Mouse (Mus musculus) mouse embryonic stem cell (cell line): Measurements from ENCODE around the gene Adss.
"Not testable (repeated sequence)": the region's sequence is repeated elsewhere in the genome, so short reads cannot be mapped to it uniquely, and the experiment has no call there.

Source experiments
- in situ Hi-C, 2 experiments: fragments of 300-500 bp; cut with MboI; formaldehyde crosslinking; loops; 1 replicate in 1 of 2; 3 replicates in 1 of 2; pipeline ENCODE4 v1.14.3; 2019 to 2020; ENCODE audit warnings: low sequenced_read_pairs in 2 of 2, low pct_unique_long_range_greater_than_20kb in 1 of 2, mixed read lengths in 1 of 2; ENCODE audit not compliant: unreplicated experiment in 1 of 2

Adss gene

DNA sequence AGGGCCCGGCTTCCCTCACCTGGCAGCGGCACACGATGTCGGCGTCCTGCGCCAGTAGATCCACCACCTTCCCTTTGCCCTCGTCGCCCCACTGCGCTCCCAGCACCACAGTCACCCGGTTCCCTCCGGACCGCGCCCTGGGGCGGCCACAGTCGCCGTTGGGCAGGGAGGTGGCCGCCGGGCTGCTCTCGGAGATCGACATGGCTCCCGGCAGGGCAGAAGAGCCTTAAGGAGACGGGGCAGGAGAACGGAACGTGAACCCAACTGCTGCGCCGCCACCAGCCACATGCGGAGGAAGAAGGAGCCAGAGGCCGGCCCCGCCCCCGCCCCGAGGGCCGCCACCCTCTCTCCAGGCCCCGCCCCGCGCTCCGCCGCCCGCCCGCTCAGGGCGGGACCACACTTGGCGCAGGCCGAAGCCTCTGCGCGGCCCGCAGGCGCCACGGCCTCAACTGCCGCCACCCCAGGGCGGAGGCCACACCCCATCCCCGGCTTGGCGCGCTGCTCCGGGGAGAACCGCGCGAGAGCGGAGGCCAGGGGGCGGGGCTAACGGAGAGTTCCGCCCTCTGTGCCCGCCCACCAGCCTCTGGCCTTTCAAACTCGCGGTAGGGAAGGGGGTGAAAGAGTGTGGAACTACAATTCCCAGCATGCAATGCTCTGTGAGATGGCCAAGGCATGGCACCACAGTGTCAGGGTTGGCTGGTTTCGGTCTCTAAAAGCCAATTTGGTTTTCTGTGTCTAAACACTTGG is at the start of gene Adss:
Gene Adss (minus strand): TSS at position 319 of the 747 bp plus-strand sequence.
- in situ Hi-C loops = no loop called here

DNA sequence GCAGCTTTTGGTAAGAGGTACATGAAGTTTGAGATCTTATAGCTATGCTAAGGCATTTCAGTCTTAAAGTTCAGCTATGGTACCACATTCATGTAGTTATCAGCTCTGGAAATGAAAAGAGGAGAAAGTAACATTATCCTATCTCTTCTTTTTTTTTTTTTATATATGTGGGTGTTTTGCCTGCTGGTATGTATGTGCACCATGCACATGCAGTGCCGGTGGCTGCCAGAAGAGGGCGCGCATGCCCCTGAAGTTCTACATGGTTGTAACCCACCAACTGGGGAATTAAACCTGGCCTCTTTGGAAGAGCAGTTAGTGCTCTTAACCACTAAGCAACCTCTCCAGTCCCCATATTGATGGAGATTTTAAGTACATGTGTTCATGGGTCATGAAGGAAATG is 49.5 kb upstream of the Adss start:
- in situ Hi-C loops = not testable (repeated sequence)

DNA sequence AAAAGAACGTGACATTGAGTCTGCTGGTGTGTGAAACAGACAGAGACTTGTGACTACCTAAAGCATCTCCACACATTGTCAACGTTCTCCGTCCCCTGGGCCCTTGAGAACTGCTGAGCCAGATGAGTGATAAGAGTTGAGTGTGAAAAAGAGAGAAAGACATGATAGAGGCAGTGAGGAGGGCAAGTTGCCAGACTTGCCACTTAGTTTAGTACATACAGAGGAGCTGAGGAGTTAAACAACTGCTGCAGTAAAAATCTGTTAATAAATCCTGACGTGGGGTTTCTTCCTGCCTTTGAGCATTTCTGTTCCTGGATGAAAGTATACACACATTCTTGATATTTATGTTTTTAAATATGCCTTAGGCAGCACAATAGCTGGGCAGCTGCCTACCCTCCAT is 31.5 kb upstream of the Adss start:
- in situ Hi-C loops = not testable (repeated sequence)

DNA sequence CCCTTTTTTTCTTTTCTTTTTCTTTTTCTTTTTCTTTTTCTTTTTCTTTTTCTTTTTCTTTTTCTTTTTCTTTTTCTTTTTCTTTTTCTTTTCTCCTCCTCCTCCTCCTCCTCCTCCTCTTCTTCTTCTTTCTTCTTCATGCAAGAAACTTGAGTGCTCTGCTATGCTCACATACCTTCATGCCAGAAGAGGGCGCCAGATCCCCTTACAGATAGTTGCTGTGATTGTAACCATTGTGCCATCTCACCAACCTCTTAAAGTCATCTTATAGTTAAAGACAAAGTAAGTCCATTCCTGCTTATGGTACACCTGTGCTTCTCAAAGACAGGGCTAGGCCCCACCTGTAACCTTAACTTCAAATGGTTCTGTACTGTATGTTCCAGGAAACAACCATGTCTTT is 10.5 kb upstream of the Adss start:
- in situ Hi-C loops = loop anchor here in 1 of 2 experiments (25.0 kb wide), 1 partner anchor 656 kb away; no protein-coding TSS in a partner anchor

DNA sequence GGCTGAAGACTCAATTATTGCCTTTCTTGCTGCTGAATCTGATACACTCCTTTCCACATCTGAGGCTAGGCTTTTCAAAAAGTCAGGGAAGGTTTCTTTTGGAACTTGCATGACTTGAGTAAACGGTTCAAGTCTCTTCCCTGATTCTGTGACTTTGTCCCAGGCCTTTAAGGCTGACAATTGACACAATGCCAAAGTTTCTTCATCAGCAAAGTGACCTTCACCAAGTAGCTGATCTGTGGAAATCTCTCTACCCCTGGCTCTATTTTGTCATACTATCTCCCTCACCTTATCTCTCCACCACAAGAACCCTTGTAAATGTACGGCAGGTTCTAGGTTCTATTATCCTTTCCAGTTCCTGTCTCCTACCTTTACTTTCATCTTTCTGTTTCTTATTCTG is 7.2 kb upstream of the Adss start:
- in situ Hi-C loops = loop anchor here in 1 of 2 experiments (25.0 kb wide), 1 partner anchor 659 kb away; no protein-coding TSS in a partner anchor

DNA sequence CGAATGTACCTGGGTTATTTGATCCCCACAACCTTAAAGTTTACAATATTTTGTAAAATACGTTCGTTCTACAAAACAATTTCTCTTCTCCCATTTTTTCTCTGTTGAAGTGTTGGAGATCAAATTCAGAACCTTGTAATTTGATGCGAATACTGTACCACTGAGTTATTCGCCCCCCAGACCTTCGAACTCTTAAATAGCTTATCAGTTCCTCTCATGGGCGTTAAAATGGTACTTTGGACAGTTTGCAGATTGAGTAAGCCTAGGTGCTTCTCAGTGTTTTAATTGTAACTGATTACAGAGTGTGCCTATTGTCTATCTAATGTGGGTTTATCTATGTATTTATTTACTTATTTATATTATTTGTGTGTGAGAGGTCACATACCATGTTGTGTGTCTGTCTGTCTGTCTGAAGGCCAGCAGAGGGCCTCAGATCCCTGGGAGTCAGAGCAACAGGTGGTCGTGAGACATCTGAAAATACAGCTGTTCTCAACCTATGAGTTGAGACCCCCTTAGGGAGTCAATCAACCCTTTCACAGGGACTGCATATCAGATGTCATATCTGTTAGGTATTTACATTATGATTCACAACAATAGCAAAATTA is 942 bp upstream of the Adss start:
- in situ Hi-C loops = no loop called here

DNA sequence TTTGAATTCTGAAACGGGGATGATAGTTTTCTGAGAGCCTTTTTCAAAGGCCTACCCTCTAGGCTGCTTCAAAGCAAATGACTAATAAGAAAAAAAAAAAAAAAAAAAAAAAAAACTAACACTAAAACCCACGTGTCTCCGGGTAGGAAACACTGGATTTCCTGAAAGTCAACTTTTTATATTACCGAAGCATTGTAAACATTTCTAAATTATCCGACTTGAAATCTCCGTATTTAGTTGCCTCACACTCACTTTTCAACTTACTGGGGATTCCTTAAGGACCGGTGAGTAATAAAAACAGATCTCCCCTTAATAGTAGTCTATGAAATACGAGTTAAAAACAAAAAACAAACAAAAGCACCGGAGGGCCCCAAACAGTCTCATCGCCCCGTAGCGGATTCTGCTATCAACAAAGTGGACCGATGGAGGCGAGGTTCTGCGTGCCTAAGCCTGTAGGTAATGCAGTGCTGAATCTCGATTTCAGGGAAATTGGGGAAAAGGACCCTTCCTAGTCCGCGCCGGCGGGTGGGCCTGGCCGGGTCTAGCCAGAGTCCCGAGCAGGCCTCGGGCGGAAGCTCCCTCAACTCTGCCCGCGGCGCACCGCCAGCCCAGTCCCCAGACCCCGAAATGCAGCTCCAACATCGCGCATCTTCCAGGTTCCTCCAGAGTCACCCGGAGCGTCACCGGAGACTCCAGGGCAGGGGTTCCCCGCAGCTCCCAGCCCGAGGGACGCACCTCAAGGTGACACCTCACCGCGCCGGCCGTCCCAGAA is 704 bp downstream of the Adss start:
- in situ Hi-C loops = no loop called here

DNA sequence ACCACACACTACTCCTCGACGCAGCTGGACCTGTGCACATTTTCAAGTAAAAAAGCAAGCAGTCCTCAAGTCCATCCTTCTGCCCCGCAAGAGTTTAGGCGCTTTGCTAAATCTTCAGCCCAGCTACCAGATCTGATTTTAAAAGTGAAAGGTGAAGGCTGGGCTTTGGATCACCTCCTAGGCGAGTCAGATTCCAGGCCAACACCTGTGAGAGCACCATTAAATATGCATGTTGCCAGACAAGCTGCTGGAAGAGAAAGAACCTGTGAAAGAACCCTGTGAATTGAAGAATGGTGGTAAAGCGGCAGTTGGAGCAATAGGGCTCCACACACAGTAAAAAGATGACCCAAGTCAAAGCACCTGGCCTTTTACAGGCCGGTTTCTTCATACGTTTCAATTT is 1.4 kb downstream of the Adss start:
- in situ Hi-C loops = no loop called here

DNA sequence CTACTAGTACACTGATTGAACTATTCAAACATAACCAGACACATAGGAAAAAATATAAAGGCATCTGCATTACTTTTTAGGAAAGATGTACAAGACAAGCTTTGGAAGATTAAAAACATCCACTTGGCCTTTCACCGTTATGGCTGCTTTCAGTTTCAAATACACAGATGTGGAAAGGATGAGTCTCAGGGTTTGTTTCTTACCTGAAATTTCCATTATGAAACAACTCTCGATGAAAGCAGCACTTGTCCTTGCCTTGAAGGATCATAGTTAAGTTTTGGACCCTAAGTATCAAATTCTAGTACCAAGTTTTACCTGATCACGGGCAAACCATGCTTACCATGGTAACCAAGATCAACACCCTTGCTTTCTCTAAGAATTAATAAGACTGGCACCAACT is 3.5 kb downstream of the Adss start:
- in situ Hi-C loops = no loop called here

DNA sequence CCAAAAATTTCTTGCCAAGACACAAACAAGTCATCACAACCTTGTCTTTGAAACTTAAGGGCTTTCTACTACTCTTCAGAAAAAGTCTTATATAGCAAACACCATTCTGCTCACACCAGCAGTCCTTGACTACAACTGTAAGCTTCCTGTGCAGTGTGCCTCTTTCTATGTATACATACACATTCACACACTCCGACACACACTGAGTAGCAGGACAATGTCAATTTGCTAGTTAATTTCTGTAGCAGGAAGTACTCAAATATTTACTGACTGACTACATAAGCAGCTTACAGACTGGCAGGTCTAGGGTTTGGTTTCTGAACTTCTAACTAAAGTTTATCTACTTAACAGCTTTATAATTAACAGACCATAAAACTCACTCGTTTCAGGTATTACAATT is 18.9 kb downstream of the Adss start:
- in situ Hi-C loops = no loop called here

DNA sequence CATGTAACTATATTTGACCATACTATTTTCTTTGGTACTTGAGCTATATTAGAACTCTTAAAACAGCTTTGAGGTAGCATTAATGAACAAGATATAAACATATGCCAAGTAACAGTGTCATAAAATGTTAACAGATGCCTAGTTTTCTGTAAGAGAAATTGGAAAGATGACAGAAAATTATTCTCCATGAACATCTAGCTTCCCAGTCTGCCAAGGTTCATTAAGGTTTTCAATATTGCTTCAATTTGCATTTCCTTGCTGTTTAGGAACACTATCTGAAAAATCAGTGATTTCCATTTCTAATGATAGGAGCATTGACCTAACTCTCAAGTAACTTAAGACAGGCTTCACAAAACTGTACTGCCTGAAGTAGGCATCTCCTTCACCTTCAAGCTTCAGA is 27.4 kb downstream of the Adss start:
- in situ Hi-C loops = no loop called here

DNA sequence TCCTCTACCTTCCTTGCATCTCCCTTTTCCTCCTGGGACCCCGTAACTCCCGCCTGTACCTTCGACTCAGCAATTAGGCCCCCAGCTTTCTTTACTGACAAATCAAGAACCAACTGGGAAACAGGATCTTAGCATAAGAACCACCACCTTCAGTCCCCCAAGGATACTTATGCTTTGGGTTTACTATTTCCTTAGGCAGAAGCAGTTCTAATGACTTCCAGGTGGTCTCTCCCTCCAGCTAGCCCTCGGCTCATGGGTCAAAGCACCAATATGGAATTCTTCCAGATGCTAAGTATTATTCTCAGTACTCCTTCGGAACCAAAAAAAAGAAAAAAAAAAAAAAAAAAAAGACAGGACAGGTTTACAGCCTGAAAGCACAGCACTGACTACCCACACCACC is 39.1 kb downstream of the Adss start:
- in situ Hi-C loops = no loop called here

DNA sequence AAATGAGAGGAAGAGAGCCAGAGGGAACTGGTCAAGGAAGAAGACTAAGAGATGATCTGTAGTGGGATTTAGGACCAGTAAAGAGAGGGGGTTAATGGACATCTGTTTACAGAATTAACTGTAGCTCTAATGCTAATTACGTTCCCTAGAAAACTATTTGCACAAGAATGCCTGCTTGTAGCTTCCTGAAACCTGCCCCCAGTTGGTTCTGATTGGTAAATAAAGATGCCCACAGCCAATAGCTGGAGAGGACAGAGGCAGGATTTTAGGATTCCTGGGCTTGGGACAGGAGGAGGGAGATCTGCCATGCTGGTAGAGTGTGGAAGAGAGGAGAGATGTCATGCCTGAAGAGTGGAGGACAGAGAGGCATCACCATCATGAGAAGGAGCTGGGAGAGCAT is 42.8 kb downstream of the Adss start:
- in situ Hi-C loops = no loop called here

DNA sequence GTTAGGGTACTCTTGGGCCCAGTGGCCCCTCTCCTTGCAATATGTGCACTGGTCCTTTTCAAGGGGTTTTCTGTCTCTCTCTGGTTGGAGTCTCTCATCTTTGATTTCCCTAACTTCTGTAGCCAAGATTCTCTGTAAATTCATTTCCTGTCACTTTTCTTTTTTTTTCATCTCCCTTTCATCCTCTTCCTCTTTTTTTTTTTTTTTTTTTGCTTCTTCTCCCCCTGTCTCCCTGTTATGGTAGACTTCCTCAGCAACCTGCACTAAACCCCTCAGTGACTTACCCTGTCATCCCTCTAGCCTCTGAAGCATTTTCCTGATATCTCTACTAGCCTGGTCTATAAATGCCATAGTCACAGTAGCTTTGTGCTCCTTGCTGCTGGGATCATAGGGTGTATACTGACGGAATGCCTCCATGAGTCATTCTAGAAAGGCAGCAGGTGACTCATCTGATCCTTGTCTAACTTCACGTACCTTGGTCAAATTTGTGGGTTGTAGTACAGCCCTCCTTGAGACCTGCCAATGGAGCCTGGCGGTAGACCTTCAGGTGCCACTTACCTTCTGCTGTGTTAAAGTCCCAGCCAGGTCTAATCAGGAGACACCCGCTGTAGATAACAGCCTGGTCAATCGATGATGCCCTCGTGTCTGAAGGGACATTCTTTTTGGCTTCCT is 48.3 kb downstream of the Adss start:
- in situ Hi-C loops = no loop called here

DNA sequence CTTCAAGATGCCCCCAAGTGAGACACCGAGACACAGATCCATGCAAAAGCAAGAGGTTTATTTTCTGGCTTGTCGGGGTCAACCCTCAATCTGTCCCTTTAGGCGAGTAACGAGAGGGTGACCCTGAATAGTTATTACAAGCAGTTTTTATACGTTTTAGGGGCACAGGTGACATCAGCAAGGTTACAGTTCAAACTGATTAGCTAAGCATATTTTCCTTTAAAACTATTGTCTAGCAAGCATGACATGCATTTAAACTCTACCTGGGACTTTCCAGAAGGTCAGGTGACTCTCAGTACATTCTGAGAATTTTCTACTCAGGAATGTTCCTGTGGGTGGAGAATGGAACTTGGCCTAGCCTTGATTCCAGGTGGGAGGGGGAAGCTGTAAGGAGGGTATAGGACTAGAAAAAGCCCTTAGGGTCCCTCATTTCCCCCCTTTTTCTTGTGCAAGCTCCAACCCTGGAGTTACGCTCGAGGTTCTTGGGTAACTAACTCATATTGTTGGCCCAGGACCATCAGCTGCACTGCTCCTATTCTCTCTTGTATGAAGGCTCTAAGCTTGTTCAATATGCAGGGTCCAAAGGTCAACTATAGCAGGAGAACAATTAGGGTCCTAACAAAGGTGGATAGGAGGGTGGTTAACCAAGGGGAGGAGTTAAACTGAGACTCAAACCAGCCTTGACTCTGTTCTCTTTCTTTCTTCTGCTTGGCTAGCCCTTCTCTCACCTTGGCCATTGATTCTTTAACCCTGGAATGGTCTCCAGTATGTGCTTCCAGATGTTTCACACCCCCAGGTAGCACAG is 51.6 kb downstream of the Adss start:
- in situ Hi-C loops = no loop called here

DNA sequence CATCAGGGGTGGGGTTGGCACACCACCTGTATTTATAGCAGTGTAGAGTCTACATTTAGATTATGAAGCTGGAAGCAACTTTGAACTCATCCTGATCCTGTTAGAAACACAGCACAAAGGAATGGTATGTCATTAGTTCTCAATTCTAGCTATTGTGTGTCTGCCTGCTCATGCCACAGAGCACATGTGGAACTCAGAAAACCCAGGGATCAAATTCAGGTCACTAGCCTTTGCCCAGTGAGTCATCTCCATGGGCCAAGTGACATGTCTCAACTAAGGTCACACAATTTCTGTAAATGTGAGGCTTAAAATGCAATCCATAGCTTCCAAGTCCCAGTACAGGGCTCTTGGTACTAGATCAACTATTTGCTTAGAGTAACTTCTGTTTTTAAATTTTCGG is 54.2 kb downstream of the Adss start:
- in situ Hi-C loops = no loop called here

DNA sequence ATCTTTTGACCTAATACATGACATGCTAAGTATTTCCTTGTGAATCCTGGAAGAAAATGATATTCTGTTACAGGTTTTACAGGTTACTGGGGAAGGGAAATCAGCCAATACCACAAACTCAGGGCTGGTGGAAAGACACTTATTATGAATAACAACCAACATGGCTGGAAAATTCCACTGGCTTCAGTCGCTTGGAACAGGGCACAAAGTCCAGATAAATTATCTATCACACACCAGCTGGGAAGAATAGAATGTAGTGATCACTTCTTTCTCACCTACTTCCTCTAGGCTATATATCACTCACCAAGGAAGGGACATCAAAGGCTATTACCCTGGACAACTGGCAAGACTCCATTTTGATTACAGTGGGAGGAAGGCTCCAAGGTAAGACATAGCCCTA is 55.6 kb downstream of the Adss start:
- in situ Hi-C loops = no loop called here

DNA sequence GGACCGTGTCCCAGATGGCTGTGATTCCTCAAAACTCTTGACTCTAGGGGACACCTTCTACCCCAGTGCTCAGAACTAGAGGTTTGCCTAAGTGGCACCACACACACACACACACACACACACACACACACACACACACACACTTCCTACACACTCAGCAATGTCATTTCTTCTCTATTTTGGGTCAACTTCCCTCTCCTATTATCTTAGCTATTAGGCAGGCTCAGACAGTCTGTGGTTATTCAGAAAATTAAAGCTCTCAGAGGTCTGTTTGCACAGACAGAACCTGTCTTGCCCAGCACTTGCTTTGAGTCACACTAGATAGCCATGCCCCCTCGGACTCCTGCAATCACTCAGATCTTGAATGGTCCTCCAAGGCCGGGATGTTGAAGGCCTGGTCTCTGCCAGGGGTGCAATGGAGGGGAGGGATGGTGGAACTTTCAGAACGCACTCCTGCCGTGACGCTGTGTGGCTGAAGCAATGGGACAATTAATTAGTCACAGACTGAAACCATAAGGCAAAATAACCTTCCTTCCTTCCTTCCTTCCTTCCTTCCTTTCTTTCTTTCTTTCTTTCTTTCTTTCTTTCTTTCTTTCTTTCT is 58.7 kb downstream of the Adss start:
- in situ Hi-C loops = no loop called here
